Mouse (Mus musculus) forebrain, embryonic 15.5 days (tissue): ENCODE data around the gene Rab1a. TPM values are rescaled to one million over a fixed set of nuclear protein-coding genes. Genes with fewer than 3 reads are reported as not detected.
A peak's percentile ranks its signal among the peaks of the same experiment; 100 is the strongest.
"Not testable (repeated sequence)": the region's sequence is repeated elsewhere in the genome, so short reads cannot be mapped to it uniquely, and the experiment has no call there.

ENCODE experiments used
- ATAC-seq: fragments of 200-750 bp; cut with Nextera tagmentation; replicated peaks from 2 replicates; pipeline ENCODE4 v1.8.0; 2017; ENCODE audit warnings: mild to moderate bottlenecking, moderate TSS enrichment, moderate library complexity
- H3K27ac ChIP-seq: fragments of 300-500 bp; sonication (generic); replicated peaks from 2 replicates; pipeline ENCODE4 v1.5.1; 2015; ENCODE audit warnings: mild to moderate bottlenecking, inconsistent platforms
- H3K27me3 ChIP-seq: fragments of 300-500 bp; sonication (generic); 2 replicates; pipeline ENCODE4 v1.6.1; 2015; ENCODE audit warnings: inconsistent platforms
- H3K36me3 ChIP-seq: fragments of 300-500 bp; sonication (generic); 2 replicates; pipeline ENCODE4 v1.6.1; 2015; ENCODE audit warnings: mild to moderate bottlenecking, inconsistent platforms
- H3K4me1 ChIP-seq: fragments of 300-500 bp; sonication (generic); 2 replicates; pipeline ENCODE4 v1.6.1; 2015; ENCODE audit warnings: inconsistent platforms
- H3K4me2 ChIP-seq: fragments of 300-500 bp; sonication (generic); replicated peaks from 2 replicates; pipeline ENCODE4 v1.6.1; 2015; ENCODE audit warnings: mild to moderate bottlenecking, inconsistent platforms
- H3K4me3 ChIP-seq: fragments of 300-500 bp; sonication (generic); 2 replicates; pipeline ENCODE4 v1.5.1; 2015; ENCODE audit warnings: mild to moderate bottlenecking, inconsistent platforms
- H3K9ac ChIP-seq: fragments of 300-500 bp; sonication (generic); replicated peaks from 2 replicates; pipeline ENCODE4 v1.6.1; 2015; ENCODE audit warnings: mild to moderate bottlenecking, inconsistent platforms
- H3K9me3 ChIP-seq: fragments of 300-500 bp; sonication (generic); 2 replicates; pipeline ENCODE4 v1.6.1; 2016; ENCODE audit warnings: inconsistent platforms
- WGBS: fragments of 180-500 bp; shearing (Covaris S2); methylation state at CpG from one replicate; pipeline ENCODE4 v1.1.7; 2015; ENCODE audit warnings: mixed read lengths; 5-methylcytosine and 5-hydroxymethylcytosine counted together
- polyA plus RNA-seq: library from polyadenylated mRNA; unstranded; fragments of >200 nt; fragmentation: Nextera tagmentation; extraction: Ambion mirVana; gene quantifications from 2 replicates; pipeline ENCODE4 v1.2.1, GENCODE M21; 2015

Rab1a gene
- 308 and 314 TPM in 2 replicates for polyA plus RNA-seq

DNA sequence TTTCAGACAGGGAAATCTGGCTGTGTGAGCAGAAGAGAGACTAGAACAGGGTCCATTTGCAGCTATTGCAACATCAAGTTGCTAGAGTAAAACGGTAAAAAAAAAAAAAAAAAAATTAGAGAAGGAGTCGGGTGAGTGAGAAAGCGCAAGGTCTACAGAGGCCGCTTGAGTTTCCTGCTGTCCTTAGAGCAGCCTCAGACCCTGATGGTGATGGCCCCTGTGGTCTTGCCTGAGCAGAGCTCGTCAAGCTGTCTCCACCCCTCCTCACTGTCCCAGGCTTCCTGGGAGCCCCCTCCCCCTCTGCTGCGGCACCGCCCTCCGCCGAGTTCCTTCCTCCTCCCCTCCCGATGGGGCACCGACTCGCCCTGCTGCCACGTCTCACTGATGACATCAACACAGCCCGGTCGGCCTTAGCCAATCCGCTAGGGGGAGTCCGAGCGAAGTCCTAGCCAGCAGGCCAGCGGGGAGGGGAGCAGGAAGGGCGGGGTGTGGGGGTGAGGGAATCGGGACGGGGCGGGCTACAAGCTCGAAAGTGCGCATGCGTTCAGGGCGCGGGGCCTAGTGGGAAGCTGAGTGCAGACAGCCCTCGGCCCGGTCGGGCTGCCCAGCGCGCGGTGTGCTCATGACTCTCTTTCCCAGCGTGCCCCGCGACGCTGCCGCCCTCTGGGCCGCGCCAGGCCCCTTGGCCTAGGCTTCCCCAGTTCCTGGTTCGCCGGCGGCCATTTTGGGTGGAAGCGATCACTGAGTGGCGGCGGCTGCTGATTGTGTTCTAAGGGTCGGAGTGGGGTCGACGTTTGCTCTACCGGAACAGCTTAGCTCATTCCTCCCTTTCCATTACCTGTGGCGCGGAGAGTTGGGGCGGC, at the start of gene Rab1a:
Rab1a (plus strand) TSS at position 720 of the 863 bp plus-strand sequence.
- Histone ChIP-seq H3K27me3 (no peaks in the 10 kb centered on the region), H3K4me2 (peak within 1 kb of the TSS; percentile 77), H3K9me3 (no peaks in the 10 kb centered on the region), H3K4me3 (peak within 1 kb of the TSS; percentile 85), H3K36me3 (no peaks in the 10 kb centered on the region), H3K4me1 (peaks cover 36% of the 10 kb centered on the region), H3K9ac (peak within 1 kb of the TSS; percentile 93), H3K27ac (peak within 1 kb of the TSS; percentile 94)
- peak; percentile 99 for ATAC-seq
- whole genome bisulfite sequencing = under 1% methylated on average over 54 of the region's 54 CpGs

- H3K36me3 ChIP-seq = no peaks in the 10 kb centered on the region
- H3K4me3 ChIP-seq = no peak overlapping the region
- no peaks in the 10 kb centered on the region for H3K9me3 ChIP-seq
- ATAC-seq = no peak
- no peak overlapping the region for H3K9ac ChIP-seq
- H3K27me3 ChIP-seq = no peaks in the 10 kb centered on the region
- WGBS = 89% methylated on average over 4 of the region's 4 CpGs
- H3K4me1 ChIP-seq = no peaks in the 10 kb centered on the region
- H3K4me2 ChIP-seq = no peak overlapping the region
- no peak overlapping the region for H3K27ac ChIP-seq
Observed at GRCm38 (mm10) chr11:20152107-20152901, 48.9 kb upstream of the Rab1a start.

- H3K9ac ChIP-seq, H3K9me3 ChIP-seq, H3K4me2 ChIP-seq, H3K36me3 ChIP-seq, H3K4me3 ChIP-seq, H3K27me3 ChIP-seq, ATAC-seq, H3K27ac ChIP-seq, H3K4me1 ChIP-seq: not testable (repeated sequence)
- WGBS = 86% methylated on average over 5 of the region's 5 CpGs
Observed at GRCm38 (mm10) chr11:20153542-20153941, 47.7 kb upstream of the Rab1a start.

- H3K4me2 ChIP-seq = no peak overlapping the region
- no peak overlapping the region for H3K4me3 ChIP-seq
- no peaks in the 10 kb centered on the region for H3K27me3 ChIP-seq
- H3K27ac ChIP-seq = no peak overlapping the region
- H3K36me3 ChIP-seq = no peaks in the 10 kb centered on the region
- no peak for ATAC-seq
- H3K9ac ChIP-seq = no peak overlapping the region
- no peaks in the 10 kb centered on the region for H3K9me3 ChIP-seq
- no peaks in the 10 kb centered on the region for H3K4me1 ChIP-seq
Observed at GRCm38 (mm10) chr11:20158879-20159278, 42.4 kb upstream of the Rab1a start.

DNA sequence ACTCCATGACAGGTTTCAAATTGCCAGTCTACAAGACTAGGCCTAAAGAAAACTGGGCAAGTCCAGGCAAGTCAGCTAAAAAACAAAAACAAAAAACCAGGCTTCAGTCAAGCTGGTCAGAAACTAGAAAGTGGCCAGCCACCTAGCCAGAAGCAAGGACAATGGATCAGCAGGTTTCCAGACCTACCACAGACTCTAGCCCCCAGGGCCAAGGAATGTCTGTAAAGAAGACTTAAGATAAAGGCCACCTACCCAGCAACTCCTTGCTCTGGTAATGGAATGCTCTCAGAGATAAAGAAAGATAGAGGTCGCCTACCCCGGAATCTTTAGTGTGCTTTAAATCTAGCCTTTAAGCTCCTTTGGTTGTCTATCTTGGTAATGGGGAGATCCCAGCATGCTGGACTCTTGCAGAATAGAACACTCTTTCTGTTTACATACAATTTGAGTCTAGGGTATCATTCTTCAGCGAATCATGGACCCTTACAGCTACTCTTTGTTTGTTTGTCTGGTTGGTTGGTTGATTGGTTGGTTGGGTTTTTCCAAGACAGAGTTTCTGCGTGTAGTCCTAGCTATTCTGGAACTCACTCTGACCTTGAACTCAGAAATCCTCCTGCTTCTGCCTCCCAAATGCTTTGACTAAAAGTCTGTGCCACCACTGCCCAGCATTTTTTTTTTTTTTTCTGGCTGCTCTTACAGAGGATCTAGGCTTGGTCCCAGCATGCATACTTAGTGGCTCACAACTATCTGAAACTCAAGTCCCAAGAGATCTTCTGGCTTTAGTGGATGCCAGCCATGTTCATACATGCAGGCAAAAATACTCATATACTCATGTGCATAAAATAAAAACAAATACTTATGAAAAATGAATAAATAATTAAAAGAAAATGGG, 36.0 kb upstream of the Rab1a start:
- Histone ChIP-seq H3K27ac (no peak overlapping the region), H3K4me3 (no peak overlapping the region), H3K4me2 (no peak overlapping the region), H3K36me3 (no peaks in the 10 kb centered on the region), H3K27me3 (no peaks in the 10 kb centered on the region), H3K9me3 (no peaks in the 10 kb centered on the region), H3K9ac (no peak overlapping the region), H3K4me1 (no peaks in the 10 kb centered on the region)
- no peak for ATAC-seq
- WGBS = 49% methylated on average over 4 of the region's 4 CpGs

GRCm38 (mm10) chr11:20165991-20166390, 35.2 kb upstream of the Rab1a start:
- Histone ChIP-seq H3K27ac (no peak overlapping the region), H3K9ac (no peak overlapping the region), H3K9me3 (no peaks in the 10 kb centered on the region), H3K4me3 (no peak overlapping the region), H3K36me3 (no peaks in the 10 kb centered on the region), H3K4me1 (no peaks in the 10 kb centered on the region), H3K27me3 (no peaks in the 10 kb centered on the region), H3K4me2 (no peak overlapping the region)
- 94% methylated on average over 4 of the region's 4 CpGs for WGBS
- ATAC-seq = no peak

- not testable (repeated sequence) for H3K9ac ChIP-seq, H3K36me3 ChIP-seq, H3K27ac ChIP-seq, H3K4me1 ChIP-seq, ATAC-seq, H3K27me3 ChIP-seq, H3K9me3 ChIP-seq, H3K4me3 ChIP-seq, H3K4me2 ChIP-seq
- WGBS = 84% methylated on average over 6 of the region's 6 CpGs
Observed at GRCm38 (mm10) chr11:20166476-20166875, 34.8 kb upstream of the Rab1a start.

DNA sequence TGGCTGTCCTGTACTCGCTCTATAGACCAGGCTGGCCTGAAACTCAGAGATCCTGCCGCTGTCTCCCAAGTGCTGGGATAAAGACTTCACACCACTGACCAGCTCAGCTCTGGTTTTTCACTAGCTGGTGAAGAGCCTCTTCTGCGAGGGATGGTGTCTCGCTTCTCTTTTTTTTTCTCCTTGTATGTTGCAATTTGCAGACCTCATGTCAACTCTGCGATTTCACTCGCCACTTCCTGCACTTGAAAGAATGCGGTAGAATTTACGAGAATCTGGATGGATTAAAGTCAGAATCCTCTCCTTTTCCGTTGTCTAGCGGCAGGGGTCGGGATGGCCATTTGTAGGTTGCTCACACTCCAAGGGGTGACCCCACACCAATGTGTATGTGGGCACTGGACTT, 32.3 kb upstream of the Rab1a start:
- Histone ChIP-seq H3K27me3 (no peaks in the 10 kb centered on the region), H3K4me1 (no peaks in the 10 kb centered on the region), H3K9ac (no peak overlapping the region), H3K4me2 (no peak overlapping the region), H3K27ac (no peak overlapping the region), H3K4me3 (no peak overlapping the region), H3K9me3 (no peaks in the 10 kb centered on the region), H3K36me3 (no peaks in the 10 kb centered on the region)
- no peak for ATAC-seq
- 89% methylated on average over 11 of the region's 11 CpGs for WGBS

DNA sequence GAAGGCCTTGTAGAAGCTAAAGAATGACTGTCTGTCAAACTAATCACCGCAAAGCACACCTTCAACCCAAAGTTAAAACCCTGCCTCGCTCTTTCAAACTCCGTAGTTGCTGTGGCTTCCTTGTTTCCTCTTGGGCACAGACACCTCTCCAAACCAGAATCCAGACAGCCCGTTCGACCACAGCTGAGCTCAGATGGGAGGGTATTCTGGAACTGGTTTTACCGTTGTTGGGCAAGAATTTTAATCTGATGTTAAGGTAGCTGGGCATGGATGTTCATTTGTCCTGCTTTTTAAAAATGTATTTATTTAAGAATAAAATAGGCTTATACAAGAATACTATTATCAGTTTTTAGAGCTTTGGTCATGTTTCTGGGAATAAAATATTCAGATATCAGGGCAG, 14.0 kb upstream of the Rab1a start:
- Histone ChIP-seq H3K4me1 (no peaks in the 10 kb centered on the region), H3K27ac (no peak overlapping the region), H3K27me3 (no peaks in the 10 kb centered on the region), H3K4me2 (no peak overlapping the region), H3K36me3 (no peaks in the 10 kb centered on the region), H3K9ac (no peak overlapping the region), H3K4me3 (no peak overlapping the region), H3K9me3 (no peaks in the 10 kb centered on the region)
- WGBS = 85% methylated on average over 6 of the region's 6 CpGs
- ATAC-seq = no peak

- WGBS = 92% methylated on average over 4 of the region's 4 CpGs
- H3K4me2 ChIP-seq = no peak overlapping the region
- no peak overlapping the region for H3K4me3 ChIP-seq
- no peaks in the 10 kb centered on the region for H3K36me3 ChIP-seq
- ATAC-seq = no peak
- no peaks in the 10 kb centered on the region for H3K4me1 ChIP-seq
- no peaks in the 10 kb centered on the region for H3K27me3 ChIP-seq
- no peak overlapping the region for H3K27ac ChIP-seq
- H3K9ac ChIP-seq = no peak overlapping the region
- no peaks in the 10 kb centered on the region for H3K9me3 ChIP-seq
Observed at GRCm38 (mm10) chr11:20193100-20193736, 8.0 kb upstream of the Rab1a start.

- Histone ChIP-seq H3K9ac (peak overlapping the region; percentile 93), H3K27ac (peak overlapping the region; percentile 94), H3K4me1 (peaks cover 43% of the 10 kb centered on the region), H3K4me2 (peak overlapping the region; percentile 77), H3K4me3 (peak overlapping the region; percentile 85), H3K27me3 (no peaks in the 10 kb centered on the region), H3K36me3 (no peaks in the 10 kb centered on the region), H3K9me3 (no peaks in the 10 kb centered on the region)
- WGBS = under 1% methylated on average over 40 of the region's 40 CpGs
- ATAC-seq = peak; percentile 21
Observed at GRCm38 (mm10) chr11:20201661-20202101, 449 bp downstream of the Rab1a start.
